Mouse (Mus musculus) lung, postnatal 0 days (tissue): ENCODE results near the gene Krt18.

ENCODE experiments used
- CTCF ChIP-seq: IDR thresholded peaks from 2 replicates; pipeline ENCODE4 v1.5.1; 2016; ENCODE audit warnings: antibody characterized with exemption, mild to moderate bottlenecking
- EP300 ChIP-seq: IDR thresholded peaks from 2 replicates; pipeline ENCODE4 v1.6.1; 2016; ENCODE audit warnings: antibody characterized with exemption, mild to moderate bottlenecking, control low read depth

GRCm38 (mm10) chr15:102048006-102048405, 20.0 kb downstream of the Krt18 start:
- TF ChIP-seq CTCF = no peak
- no peak for TF ChIP-seq EP300
